Mouse (Mus musculus): Measurements from ENCODE around the gene Smap2. TPM values are rescaled to one million over a fixed set of nuclear protein-coding genes. Genes with fewer than 3 reads are reported as not detected.
"Not testable (repeated sequence)": the region's sequence is repeated elsewhere in the genome, so short reads cannot be mapped to it uniquely, and the experiment has no call there.

Gene Smap2
- polyA plus RNA-seq (2012; ENCODE audit: insufficient read depth, insufficient read length, missing spikeins) = 137 and 139 TPM in 2 replicates

GRCm38 (mm10) chr4:121016928-121017657, at the start of gene Smap2:
Gene Smap2 (minus strand): TSS chr4:121017247.
- TF ChIP-seq POLR2A (IDR thresholded peaks at IDR 0.05; ENCODE audit: borderline replicate concordance, low read depth, low read length) (no peak), CTCF (IDR thresholded peaks at IDR 0.05; ENCODE audit: low read depth, low read length) (peak; percentile 92)
- Histone ChIP-seq H3K4me3 (ENCODE audit: insufficient read depth, low read length) (peak within 1 kb of the TSS; percentile 95), H3K27ac (ENCODE audit: insufficient read depth, low read depth, low read length) (peak within 1 kb of the TSS; percentile 43), H3K4me1 (ENCODE audit: control insufficient read depth, insufficient read depth, low read length) (peaks cover 40% of the 10 kb centered on the region)

- TF ChIP-seq POLR2A (IDR thresholded peaks at IDR 0.05; ENCODE audit: borderline replicate concordance, low read depth, low read length) = no peak
- no peak for TF ChIP-seq CTCF (IDR thresholded peaks at IDR 0.05; ENCODE audit: low read depth, low read length)
- no peak overlapping the region for H3K4me3 ChIP-seq (ENCODE audit: insufficient read depth, low read length)
- no peak overlapping the region for H3K27ac ChIP-seq (ENCODE audit: insufficient read depth, low read depth, low read length)
- no peaks in the 10 kb centered on the region for H3K4me1 ChIP-seq (ENCODE audit: control insufficient read depth, insufficient read depth, low read length)
These were observed 48.3 kb upstream of the Smap2 start for GRCm38 (mm10) chr4:121065336-121065735.

- not testable (repeated sequence) for H3K4me1 ChIP-seq (ENCODE audit: control insufficient read depth, insufficient read depth, low read length); H3K4me3 ChIP-seq (ENCODE audit: insufficient read depth, low read length); H3K27ac ChIP-seq (ENCODE audit: insufficient read depth, low read depth, low read length)
These were observed 42.2 kb upstream of the Smap2 start for GRCm38 (mm10) chr4:121059218-121059617.

GRCm38 (mm10) chr4:121057032-121057431, 40.0 kb upstream of the Smap2 start:
- TF ChIP-seq CTCF (IDR thresholded peaks at IDR 0.05; ENCODE audit: low read depth, low read length) (no peak), POLR2A (IDR thresholded peaks at IDR 0.05; ENCODE audit: borderline replicate concordance, low read depth, low read length) (no peak)
- Histone ChIP-seq H3K27ac (ENCODE audit: insufficient read depth, low read depth, low read length) (no peak overlapping the region), H3K4me3 (ENCODE audit: insufficient read depth, low read length) (no peak overlapping the region), H3K4me1 (ENCODE audit: control insufficient read depth, insufficient read depth, low read length) (no peaks in the 10 kb centered on the region)

- no peaks in the 10 kb centered on the region for H3K4me1 ChIP-seq (ENCODE audit: control insufficient read depth, insufficient read depth, low read length)
- H3K27ac ChIP-seq (ENCODE audit: insufficient read depth, low read depth, low read length) = no peak overlapping the region
- no peak overlapping the region for H3K4me3 ChIP-seq (ENCODE audit: insufficient read depth, low read length)
- TF ChIP-seq CTCF (IDR thresholded peaks at IDR 0.05; ENCODE audit: low read depth, low read length) = no peak
- no peak for TF ChIP-seq POLR2A (IDR thresholded peaks at IDR 0.05; ENCODE audit: borderline replicate concordance, low read depth, low read length)
These were observed 39.3 kb upstream of the Smap2 start for GRCm38 (mm10) chr4:121056342-121056741.

- no peak overlapping the region for H3K4me3 ChIP-seq (ENCODE audit: insufficient read depth, low read length)
- no peaks in the 10 kb centered on the region for H3K4me1 ChIP-seq (ENCODE audit: control insufficient read depth, insufficient read depth, low read length)
- H3K27ac ChIP-seq (ENCODE audit: insufficient read depth, low read depth, low read length) = no peak overlapping the region
- no peak for TF ChIP-seq POLR2A (IDR thresholded peaks at IDR 0.05; ENCODE audit: borderline replicate concordance, low read depth, low read length)
- TF ChIP-seq CTCF (IDR thresholded peaks at IDR 0.05; ENCODE audit: low read depth, low read length) = no peak
These were observed 35.6 kb upstream of the Smap2 start for GRCm38 (mm10) chr4:121052454-121053323.

- no peaks in the 10 kb centered on the region for H3K4me1 ChIP-seq (ENCODE audit: control insufficient read depth, insufficient read depth, low read length)
- no peak for TF ChIP-seq CTCF (IDR thresholded peaks at IDR 0.05; ENCODE audit: low read depth, low read length)
- no peak for TF ChIP-seq POLR2A (IDR thresholded peaks at IDR 0.05; ENCODE audit: borderline replicate concordance, low read depth, low read length)
- H3K4me3 ChIP-seq (ENCODE audit: insufficient read depth, low read length) = no peak overlapping the region
- no peak overlapping the region for H3K27ac ChIP-seq (ENCODE audit: insufficient read depth, low read depth, low read length)
These were observed 34.8 kb upstream of the Smap2 start for GRCm38 (mm10) chr4:121051863-121052262.

GRCm38 (mm10) chr4:121042946-121043345, 25.9 kb upstream of the Smap2 start:
- TF ChIP-seq CTCF (IDR thresholded peaks at IDR 0.05; ENCODE audit: low read depth, low read length) = no peak
- no peak for TF ChIP-seq POLR2A (IDR thresholded peaks at IDR 0.05; ENCODE audit: borderline replicate concordance, low read depth, low read length)
- Histone ChIP-seq H3K4me3 (ENCODE audit: insufficient read depth, low read length) (no peak overlapping the region), H3K27ac (ENCODE audit: insufficient read depth, low read depth, low read length) (no peak overlapping the region), H3K4me1 (ENCODE audit: control insufficient read depth, insufficient read depth, low read length) (peaks cover 4% of the 10 kb centered on the region; the same call in 1 of the 2 replicates)

- TF ChIP-seq CTCF (IDR thresholded peaks at IDR 0.05; ENCODE audit: low read depth, low read length) (no peak), POLR2A (IDR thresholded peaks at IDR 0.05; ENCODE audit: borderline replicate concordance, low read depth, low read length) (no peak)
- peaks cover 4% of the 10 kb centered on the region; the same call in 1 of the 2 replicates for H3K4me1 ChIP-seq (ENCODE audit: control insufficient read depth, insufficient read depth, low read length)
- no peak overlapping the region for H3K4me3 ChIP-seq (ENCODE audit: insufficient read depth, low read length)
- H3K27ac ChIP-seq (ENCODE audit: insufficient read depth, low read depth, low read length) = no peak overlapping the region
These were observed 25.4 kb upstream of the Smap2 start for GRCm38 (mm10) chr4:121042472-121042871.
